Mouse (Mus musculus): ENCODE data around the gene Armh4.
A peak's percentile ranks its signal among the peaks of the same experiment; 100 is the strongest.

DNA sequence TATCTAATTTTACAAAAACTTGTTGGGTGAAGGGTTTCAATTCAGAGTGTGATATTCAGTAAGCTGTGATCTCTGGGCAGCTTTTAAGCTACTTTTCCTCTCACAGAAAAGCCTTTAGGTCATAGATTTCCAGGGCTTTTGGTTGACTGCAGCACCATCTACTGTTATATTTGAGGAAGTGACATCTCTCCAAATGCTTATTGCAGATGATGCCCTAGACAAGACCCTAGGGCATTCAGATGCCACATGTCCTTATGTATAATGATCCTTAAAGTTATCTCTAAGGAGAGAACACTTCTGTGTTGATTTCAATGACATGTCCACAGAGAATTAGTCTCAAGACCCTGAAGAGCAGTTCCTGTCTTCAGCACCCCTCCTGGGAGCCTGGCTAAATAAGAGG is 49.2 kb downstream of the Armh4 start:
- TF ChIP-seq POLR2A (IDR thresholded peaks at IDR 0.05; ENCODE audit: borderline replicate concordance, extremely low read depth, insufficient read depth, insufficient read length, poor library complexity, severe bottlenecking) = no peak
- peak; percentile 45; the same call in 1 of the 2 replicates for TF ChIP-seq CTCF (IDR thresholded peaks at IDR 0.05; ENCODE audit: borderline replicate concordance, extremely low read depth, insufficient read depth, insufficient read length)
